Mouse (Mus musculus): ENCODE measurements around the gene Coro1b.

Gene Coro1b

GRCm38 (mm10) chr19:4159049-4159448 lies 10.6 kb downstream of the Coro1b start:
- DNase-seq (ENCODE audit: low spot score), result no peak

GRCm38 (mm10) chr19:4162646-4163542 lies 14.5 kb downstream of the Coro1b start, which contains the start of gene Rps6kb2:
TSS of gene Rps6kb2 (minus strand) at chr19:4163354.
- peak; percentile 95 for DNase-seq (ENCODE audit: low spot score)

- no peak for DNase-seq (ENCODE audit: low spot score)
Measured at GRCm38 (mm10) chr19:4163543-4163887, 15.1 kb downstream of the Coro1b start.

GRCm38 (mm10) chr19:4164100-4164499 lies 15.7 kb downstream of the Coro1b start:
- no peak for DNase-seq (ENCODE audit: low spot score)

GRCm38 (mm10) chr19:4164721-4165120 lies 16.3 kb downstream of the Coro1b start:
- no peak for DNase-seq (ENCODE audit: low spot score)

- no peak for DNase-seq (ENCODE audit: low spot score)
Measured at GRCm38 (mm10) chr19:4166678-4167476, 18.5 kb downstream of the Coro1b start.

GRCm38 (mm10) chr19:4169378-4169784 lies 21.0 kb downstream of the Coro1b start:
- peak; percentile 99 for DNase-seq (ENCODE audit: low spot score)

GRCm38 (mm10) chr19:4169810-4170209 lies 21.4 kb downstream of the Coro1b start:
- DNase-seq (ENCODE audit: low spot score), result no peak

- no peak for DNase-seq (ENCODE audit: low spot score)
Measured at GRCm38 (mm10) chr19:4170723-4171392, 22.4 kb downstream of the Coro1b start.

GRCm38 (mm10) chr19:4171393-4172290 lies 23.2 kb downstream of the Coro1b start:
- no peak for DNase-seq (ENCODE audit: low spot score)

- no peak for DNase-seq (ENCODE audit: low spot score)
Measured at GRCm38 (mm10) chr19:4172925-4173324, 24.5 kb downstream of the Coro1b start.

GRCm38 (mm10) chr19:4175368-4175947 lies 27.0 kb downstream of the Coro1b start, which contains the start of gene Carns1:
TSS of gene Carns1 (minus strand) at chr19:4175479.
- DNase-seq (ENCODE audit: low spot score), result no peak

GRCm38 (mm10) chr19:4180411-4180810 lies 32.0 kb downstream of the Coro1b start:
- DNase-seq (ENCODE audit: low spot score), result no peak

GRCm38 (mm10) chr19:4181892-4182291 lies 33.5 kb downstream of the Coro1b start:
- DNase-seq (ENCODE audit: low spot score), result no peak

GRCm38 (mm10) chr19:4183689-4184088 lies 35.3 kb downstream of the Coro1b start:
- no peak for DNase-seq (ENCODE audit: low spot score)

GRCm38 (mm10) chr19:4184976-4185975 lies 36.9 kb downstream of the Coro1b start:
- DNase-seq (ENCODE audit: low spot score), result no peak

- DNase-seq (ENCODE audit: low spot score), result no peak
Measured at GRCm38 (mm10) chr19:4187303-4187702, 38.9 kb downstream of the Coro1b start.

- DNase-seq (ENCODE audit: low spot score), result no peak
Measured at GRCm38 (mm10) chr19:4189051-4189620, 40.7 kb downstream of the Coro1b start.

- DNase-seq (ENCODE audit: low spot score), result no peak
Measured at GRCm38 (mm10) chr19:4190831-4191334, 42.5 kb downstream of the Coro1b start, which contains the start of gene Tbc1d10c. TSS of gene Tbc1d10c (minus strand) at chr19:4191284.
